Mouse (Mus musculus): Measurements from ENCODE around the gene Tspan10.

DNA sequence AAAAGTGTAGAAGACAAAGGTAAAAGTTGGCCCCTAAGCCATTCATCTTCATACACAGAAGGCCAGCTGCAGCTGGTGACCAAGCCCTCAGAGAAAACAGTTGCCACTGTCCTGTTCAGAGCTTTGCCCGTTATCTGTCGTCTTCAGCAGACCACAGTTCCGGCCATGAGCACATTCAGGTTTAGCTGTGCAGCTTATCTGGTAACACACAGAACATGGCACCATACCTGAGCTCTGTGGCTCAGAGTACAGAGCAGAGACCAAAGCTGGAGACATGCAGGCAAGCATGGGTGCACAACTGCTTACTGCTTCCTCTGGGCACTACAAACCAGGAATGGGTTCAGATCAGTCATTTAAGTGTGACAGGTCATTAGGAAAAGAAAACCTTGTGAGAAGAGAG is 36.6 kb upstream of the Tspan10 start:
- TF ChIP-seq CTCF (IDR thresholded peaks at IDR 0.05) (no peak), EP300 (IDR thresholded peaks at IDR 0.05) (no peak)
